Mouse (Mus musculus) colon, adult 2 months (tissue): Measurements from ENCODE around the gene Ggct. TPM values are rescaled to one million over a fixed set of nuclear protein-coding genes. Genes with fewer than 3 reads are reported as not detected.

Source experiments
- polyA plus RNA-seq: library from polyadenylated mRNA; depleted of rRNA; stranded (reverse); fragments of >200 nt; gene quantifications from 2 replicates; pipeline ENCODE4 v1.2.3, GENCODE M21; 2012; rRNA removed

Gene Ggct
- 0.66 and 1.8 TPM in 2 replicates for polyA plus RNA-seq

GRCm38 (mm10) chr6:54992734-54993260 is at the start of gene Ggct:
Gene Ggct, minus strand, starts transcription at chr6:54992950.

GRCm38 (mm10) chr6:55037799-55038670 is 45.3 kb upstream of the Ggct start, which contains the start of gene Gars:
Gene Gars, plus strand, starts transcription at chr6:55038007.

GRCm38 (mm10) chr6:54972111-54972928 is 20.4 kb downstream of the Ggct start, which contains the start of gene Nod1:
Gene Nod1, minus strand, starts transcription at chr6:54972612.

Other genes with a start within 250 kb of the Ggct start
- gene Znrf2, start 176.0 kb downstream of the Ggct start, polyA plus RNA-seq: 11.8 and 13.0 TPM in 2 replicates
- 26.6 and 29.8 TPM in 2 replicates for gene Nod1, start 20.3 kb downstream of the Ggct start, polyA plus RNA-seq
- gene Gars, start 45.1 kb upstream of the Ggct start, polyA plus RNA-seq: 43.5 and 45.0 TPM in 2 replicates
- gene Crhr2, start 140.1 kb upstream of the Ggct start, polyA plus RNA-seq: 0.44 and 1.4 TPM in 2 replicates
- gene Inmt, start 182.1 kb upstream of the Ggct start, polyA plus RNA-seq: 1.4 and 3.4 TPM in 2 replicates
- gene Mindy4, start 210.4 kb upstream of the Ggct start, polyA plus RNA-seq: 2.5 and 3.2 TPM in 2 replicates